In genomic region chr5:120164450-120164849, GRCm38 (mm10) we compare ENCODE assay signal across 10 mouse cellular contexts. TPM values are rescaled to one million over a fixed set of nuclear protein-coding genes. Genes with fewer than 3 reads are reported as not detected.
DNase-seq lines count a peak whose midpoint lies in the region; ATAC-seq and TF ChIP-seq lines count a peak whose summit lies in the region.
"Had no signal": no experiment of that assay in that cellular context is flagged by ENCODE, and none has a peak within 500 bp of the region (broad histone marks: within the 10 kb centered on the region; RNA-seq: fewer than 3 reads in every experiment).

No protein-coding gene starts in this region.

- peak overlapping the region; percentile 7; the same call in 1 of the 2 replicates for H3K9ac ChIP-seq in liver, embryonic 16.5 days (ENCODE audit: low read depth, low read length)
- no peak overlapping the region for H3K9ac ChIP-seq in liver, embryonic 12.5 days
- H3K9ac ChIP-seq: lung, embryonic 14.5 days had no signal

- no peak for TF ChIP-seq CTCF in brain, embryonic 14.5 days (IDR thresholded peaks at IDR 0.05; ENCODE audit: borderline replicate concordance, extremely low read depth, insufficient read depth, insufficient read length)

- H3K4me3 ChIP-seq in liver, embryonic 16.5 days (ENCODE audit: low read depth, low read length) = no peak overlapping the region
- H3K4me3 ChIP-seq in liver, embryonic 12.5 days = no peak overlapping the region

- no peaks in the 10 kb centered on the region for H3K36me3 ChIP-seq in liver, embryonic 16.5 days (ENCODE audit: control insufficient read depth, insufficient read depth)
- no peaks in the 10 kb centered on the region; the same call in 1 of the 2 replicates for H3K36me3 ChIP-seq in liver, embryonic 12.5 days

- H3K4me2 ChIP-seq in liver, embryonic 16.5 days (ENCODE audit: low read depth, low read length) = no peak overlapping the region
- no peak overlapping the region for H3K4me2 ChIP-seq in liver, embryonic 12.5 days
- H3K4me2 ChIP-seq: lung, embryonic 14.5 days had no signal

- peak; percentile 80 for DNase-seq in brain, embryonic 14.5 days (ENCODE audit: low read depth)
- peak; percentile 92 for DNase-seq in gastrocnemius, adult 18-20 months (ENCODE audit: low spot score)
- DNase-seq in left cerebral cortex, adult 18-20 months (ENCODE audit: low spot score in 2 of 2) = peak; percentile 65 to 74
- no peak for DNase-seq in natural killer cell, adult 2 months (ENCODE audit: low spot score in 2 of 2)
- no peak for DNase-seq in thymus, postnatal 0 days (ENCODE audit: low spot score)
- DNase-seq: lung, embryonic 14.5 days had no signal

- TF ChIP-seq POLR2A in brain, embryonic 14.5 days (IDR thresholded peaks at IDR 0.05; ENCODE audit: borderline replicate concordance, extremely low read depth, insufficient read depth, insufficient read length, poor library complexity, severe bottlenecking) = no peak

- no peaks in the 10 kb centered on the region for H3K27me3 ChIP-seq in liver, embryonic 16.5 days (ENCODE audit: control insufficient read depth, insufficient read depth, low read depth, low read length)
- H3K27me3 ChIP-seq in liver, embryonic 12.5 days (replicated peaks) = no peaks in the 10 kb centered on the region

- no peak overlapping the region for H3K27ac ChIP-seq in liver, embryonic 16.5 days (ENCODE audit: low read length)
- H3K27ac ChIP-seq in liver, embryonic 12.5 days = no peak overlapping the region

- no peaks in the 10 kb centered on the region for H3K9me3 ChIP-seq in liver, embryonic 16.5 days (replicated peaks; ENCODE audit: control insufficient read depth, low read length)
- no peaks in the 10 kb centered on the region for H3K9me3 ChIP-seq in liver, embryonic 12.5 days (replicated peaks)
- H3K9me3 ChIP-seq: G1E had no signal

- peaks cover 21% of the 10 kb centered on the region for H3K4me1 ChIP-seq in liver, embryonic 16.5 days (ENCODE audit: control insufficient read depth, low read depth, low read length)
- peaks cover 61% of the 10 kb centered on the region for H3K4me1 ChIP-seq in liver, embryonic 12.5 days

- ATAC-seq in liver, embryonic 16.5 days (ENCODE audit: low read depth) = no peak
- no peak for ATAC-seq in liver, embryonic 12.5 days
- ATAC-seq in activated CD4-positive, CD25-positive, alpha-beta regulatory T cell, adult 4 months = no peak

- 75% methylated on average over 11 of the region's 11 CpGs for WGBS in liver, embryonic 16.5 days (ENCODE audit: insufficient replicate concordance)
- WGBS in liver, embryonic 12.5 days (ENCODE audit: insufficient replicate concordance) = 76% methylated on average over 11 of the region's 11 CpGs

RNA-seq across cellular contexts. Expression of gene Rbm19, which starts 48.2 kb away (rescaled TPM):
- polyA plus RNA-seq in liver, embryonic 16.5 days (2015; fragmentation: Nextera tagmentation; extraction: Ambion mirVana) = 8.8 and 10.5 TPM in 2 replicates
- 24.4 and 30.2 TPM in 2 replicates for polyA plus RNA-seq in liver, embryonic 12.5 days (2016; fragmentation: Nextera tagmentation; extraction: Ambion mirVana)
- polyA plus RNA-seq in brain, embryonic 14.5 days (2012; rRNA removed) = 12.6 and 15.7 TPM in 2 replicates
- total RNA-seq in gastrocnemius, adult 18-20 months (2021) = 10 to 100 TPM; 15.2 to 20.1 TPM
- 10 to 100 TPM; 19.5 to 20.4 TPM for total RNA-seq in left cerebral cortex, adult 18-20 months (2021)
- 10 to 100 TPM; 11.2 to 12.2 TPM for polyA plus RNA-seq in activated CD4-positive, CD25-positive, alpha-beta regulatory T cell, adult 4 months (2017; shearing (Covaris generic))
- 24.0 and 24.7 TPM in 2 replicates for polyA plus RNA-seq in thymus, postnatal 0 days (2015; fragmentation: Nextera tagmentation; extraction: Ambion mirVana)

Comparison
In these comparisons a context has a peak if more than half of its experiments do, and no peak if none do; other contexts are left out.
1. DNase-seq: peak in brain, embryonic 14.5 days (single experiment), gastrocnemius, adult 18-20 months (single experiment) and left cerebral cortex, adult 18-20 months (2 of 2); none in natural killer cell, adult 2 months (0 of 2) and thymus, postnatal 0 days (single experiment).